Mouse (Mus musculus) thymus, postnatal 0 days (tissue): ENCODE data around the gene Haus3. TPM values are rescaled to one million over a fixed set of nuclear protein-coding genes. Genes with fewer than 3 reads are reported as not detected.
A peak's percentile ranks its signal among the peaks of the same experiment; 100 is the strongest.

Experiments
- DNase-seq: peaks from one replicate; pipeline ENCODE4 v3.0.0-alpha.2; 2015; ENCODE audit warnings: low spot score
- polyA plus RNA-seq: library from polyadenylated mRNA; unstranded; fragments of >200 nt; fragmentation: Nextera tagmentation; extraction: Ambion mirVana; gene quantifications from 2 replicates; pipeline ENCODE4 v1.2.1, GENCODE M21; 2015

The Haus3 gene
- polyA plus RNA-seq, result 67.1 and 68.3 TPM in 2 replicates

DNA sequence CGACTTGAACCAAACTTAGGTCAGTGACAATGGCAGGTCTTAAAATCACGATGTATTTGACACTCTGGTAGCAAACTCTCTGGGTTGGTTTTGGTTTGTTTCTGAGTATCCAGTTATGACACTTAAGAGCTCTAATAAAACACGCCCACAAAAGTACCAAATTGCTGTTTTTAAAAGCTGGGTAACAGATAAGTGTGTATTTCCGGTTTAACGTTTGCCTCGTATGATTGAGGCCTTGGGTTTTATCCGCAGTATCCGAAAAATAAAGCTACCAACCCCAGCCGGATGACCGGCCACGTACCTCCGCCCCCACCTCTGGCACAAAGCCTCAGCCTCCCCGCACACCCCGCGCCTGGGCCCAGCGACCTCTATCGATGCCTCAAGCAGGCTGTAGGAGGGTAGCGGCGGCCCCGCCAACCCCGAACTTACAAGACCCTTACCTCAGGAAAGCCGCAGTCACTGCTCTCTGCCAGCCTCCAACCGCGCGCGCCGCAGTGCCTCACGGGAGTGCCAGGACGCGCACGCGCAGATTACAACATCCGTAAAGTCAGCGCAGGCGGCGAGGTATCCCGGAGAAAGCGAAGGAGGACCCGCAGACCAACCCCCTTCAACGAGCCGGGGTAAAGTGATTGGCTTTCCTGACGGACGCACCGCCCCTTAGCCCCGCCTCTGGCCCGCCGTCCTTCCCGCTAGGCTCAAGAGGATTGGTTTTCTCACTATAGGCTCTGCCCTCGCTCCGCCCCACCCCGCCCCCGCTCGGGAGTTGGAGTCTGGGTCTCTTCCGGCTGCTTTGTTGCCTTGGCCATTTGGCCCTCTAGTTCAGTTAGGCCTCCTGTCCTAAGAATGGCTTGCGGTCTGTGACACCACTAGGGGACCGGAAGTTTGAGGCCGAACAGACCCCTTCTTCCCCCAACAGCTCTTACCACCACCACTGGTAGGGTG lies at the start of gene Haus3, which contains the start of gene Poln:
Gene Haus3 (minus strand): TSS at position 578 of the 942 bp plus-strand sequence.
Gene Poln (minus strand): TSS at position 499 of the 942 bp plus-strand sequence.
- peak; percentile 99 for DNase-seq

DNA sequence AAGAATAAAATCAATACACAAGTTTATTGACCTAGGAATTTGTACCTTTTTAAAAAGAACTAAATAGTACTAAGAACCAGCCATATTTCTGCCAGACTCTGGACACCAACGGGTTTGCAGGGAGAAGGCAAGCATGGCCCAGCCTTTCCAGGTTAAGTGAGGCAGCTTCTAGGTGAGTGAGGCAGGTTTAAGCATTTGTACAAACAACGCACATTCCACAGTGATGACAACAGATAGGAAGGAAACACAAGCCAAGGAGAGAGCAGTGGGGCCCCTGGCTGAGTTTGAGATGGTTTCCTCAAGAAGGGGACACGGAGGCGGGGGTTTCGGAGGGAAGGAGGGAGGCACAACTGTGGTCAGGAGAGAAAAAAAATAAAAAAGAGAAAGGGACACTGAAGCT lies 49.3 kb upstream of the Haus3 start:
- no peak for DNase-seq

DNA sequence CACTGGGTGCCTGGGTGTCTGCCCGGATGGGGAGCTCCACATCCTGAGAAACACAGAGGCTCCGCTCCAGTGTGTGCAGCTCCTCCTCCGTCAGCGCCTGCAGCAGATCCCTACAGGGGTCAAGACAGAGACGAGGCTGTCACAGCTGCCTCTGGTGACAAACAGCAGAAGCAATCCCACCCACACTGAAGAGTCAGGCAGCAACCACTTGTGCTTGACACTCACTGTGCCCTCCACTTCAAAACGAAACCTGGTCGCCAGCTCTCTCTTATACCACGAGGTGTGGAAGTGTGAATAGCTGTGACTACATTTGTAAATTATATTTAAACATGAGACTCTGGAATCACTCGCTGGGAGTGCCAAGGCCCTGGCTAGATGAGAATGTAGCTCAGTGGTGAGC lies 48.4 kb upstream of the Haus3 start:
- DNase-seq, result no peak

DNA sequence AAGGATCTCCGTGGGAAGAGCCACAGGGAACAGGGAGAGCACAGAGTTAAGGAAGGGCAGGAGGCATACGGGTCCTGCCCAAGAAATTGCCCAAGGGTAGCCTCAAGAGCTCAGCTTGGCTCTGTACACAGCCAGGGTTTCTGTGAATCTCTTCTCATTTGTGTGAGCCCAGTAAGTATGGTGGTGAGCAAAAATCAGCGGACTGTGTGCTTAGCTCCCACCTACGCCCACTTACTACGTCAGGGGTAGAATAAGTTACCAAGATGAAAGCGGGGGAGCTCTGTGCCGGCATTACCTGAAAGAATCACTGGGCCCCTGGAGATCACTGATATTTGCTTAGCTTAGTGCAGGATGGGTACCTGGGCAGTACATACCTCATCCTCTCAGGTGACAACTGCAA lies 46.7 kb upstream of the Haus3 start:
- DNase-seq, result no peak

DNA sequence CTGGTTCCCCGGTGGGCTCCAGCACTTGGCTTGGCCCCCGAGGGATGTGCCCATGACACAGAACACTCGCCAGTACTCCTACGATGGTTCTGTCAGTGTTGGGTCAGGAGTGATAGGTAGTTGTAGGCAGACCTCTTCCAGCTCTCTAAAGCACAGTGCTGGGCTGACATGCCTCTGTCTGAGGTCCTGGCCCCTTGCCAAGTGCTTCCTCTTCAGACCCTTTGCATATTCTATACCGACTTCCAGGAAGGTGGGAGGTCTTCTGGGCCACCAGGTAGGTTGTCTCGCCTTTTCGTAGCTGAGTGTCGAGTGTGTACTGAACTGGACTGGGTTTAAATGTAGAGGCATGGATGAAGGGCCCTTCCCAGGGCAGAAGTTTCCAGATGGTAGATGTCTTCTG lies 44.3 kb upstream of the Haus3 start:
- no peak for DNase-seq

DNA sequence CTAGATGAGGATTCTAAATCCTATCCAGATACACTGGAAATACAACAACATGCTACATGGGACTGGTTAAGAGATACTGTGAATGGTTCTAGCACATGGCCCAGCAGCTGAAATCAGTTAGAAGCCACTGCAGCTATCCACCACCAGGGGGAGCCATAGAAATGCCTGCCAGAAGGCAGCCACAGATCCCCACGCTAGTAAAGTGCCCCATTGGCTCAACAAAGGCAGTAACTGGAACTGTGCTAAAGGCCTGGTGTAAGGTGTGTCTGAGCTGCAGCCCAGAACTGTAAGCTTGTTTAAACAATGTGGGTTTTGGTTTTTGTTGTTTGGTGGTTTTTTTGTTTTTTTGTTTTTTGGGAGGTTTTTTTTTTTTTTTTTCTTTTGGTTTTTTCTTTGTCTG lies 41.0 kb upstream of the Haus3 start:
- DNase-seq, result peak; percentile 90

DNA sequence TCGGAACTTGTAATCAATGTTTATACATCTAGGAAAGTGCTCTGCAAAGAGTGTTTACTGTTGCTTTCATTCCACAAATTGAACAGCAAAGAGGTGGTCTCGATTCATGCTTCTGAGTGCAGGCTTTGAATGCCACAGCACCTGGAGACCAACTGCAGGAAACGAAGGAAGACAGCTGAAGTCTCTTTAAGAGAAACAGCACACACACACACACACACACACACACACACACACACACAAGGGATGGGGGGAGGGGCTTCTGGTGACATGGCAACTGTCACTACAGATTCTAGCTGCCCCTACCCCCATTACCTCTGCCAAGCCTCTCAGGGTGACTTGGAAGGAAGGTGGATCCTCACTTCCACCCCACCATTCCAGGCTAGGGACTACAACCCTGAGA lies 38.2 kb upstream of the Haus3 start:
- DNase-seq, result peak; percentile 88

DNA sequence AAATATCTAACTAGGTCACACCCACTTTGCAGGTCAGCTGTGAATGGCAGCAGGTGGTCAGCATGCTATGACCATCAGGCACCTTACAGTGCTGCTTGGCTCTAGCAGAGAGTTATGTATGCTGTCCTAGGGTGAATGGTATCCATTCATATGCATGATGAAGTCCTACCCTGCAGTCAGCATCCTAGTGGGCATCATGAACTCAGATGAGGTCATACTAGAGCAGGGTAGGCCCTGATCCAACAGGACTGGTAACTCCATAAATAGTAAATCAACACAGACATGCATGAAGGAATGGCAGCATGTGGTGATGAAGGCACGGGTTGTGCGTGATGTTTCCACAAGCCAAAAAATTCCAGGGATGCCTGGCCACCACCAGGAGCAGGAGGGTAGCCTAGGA lies 36.5 kb upstream of the Haus3 start:
- no peak for DNase-seq

DNA sequence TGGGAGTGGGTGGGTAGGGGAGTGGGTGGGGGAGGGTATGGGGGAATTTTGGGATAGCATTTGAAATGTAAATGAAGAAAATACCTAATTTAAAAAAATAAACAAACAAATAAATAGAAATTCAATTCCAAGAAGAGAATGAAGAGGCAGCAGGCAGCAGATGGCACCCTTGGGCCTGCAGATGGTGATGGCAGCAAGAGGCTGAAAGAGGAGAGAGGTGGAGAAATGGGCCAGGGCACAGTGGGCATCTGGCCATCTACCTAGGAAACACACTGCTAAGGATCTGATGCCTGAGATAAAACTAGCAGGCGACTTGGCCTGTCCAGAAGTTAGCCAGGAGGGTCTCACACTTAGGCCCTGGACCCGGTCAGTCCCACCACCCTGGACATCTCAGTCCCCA lies 35.6 kb upstream of the Haus3 start:
- no peak for DNase-seq

DNA sequence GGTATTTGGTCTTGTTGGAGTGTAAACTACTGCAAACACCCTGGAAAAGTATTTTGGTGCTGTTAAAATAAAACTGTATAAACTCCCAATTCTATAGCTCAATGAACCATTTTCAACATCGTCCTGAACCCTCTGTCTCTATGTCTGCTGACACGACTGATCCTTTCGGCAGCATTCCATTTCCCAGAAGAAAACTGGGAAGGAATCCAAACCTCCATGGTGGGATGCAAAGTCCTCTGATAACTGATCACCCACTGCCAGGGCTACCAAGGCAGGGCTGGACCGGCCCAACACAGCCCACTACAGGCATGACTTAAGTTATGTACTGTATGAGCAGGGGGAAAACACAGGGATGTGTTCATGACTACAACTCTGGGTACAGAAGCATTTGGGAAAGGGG lies 32.7 kb upstream of the Haus3 start:
- DNase-seq, result no peak

DNA sequence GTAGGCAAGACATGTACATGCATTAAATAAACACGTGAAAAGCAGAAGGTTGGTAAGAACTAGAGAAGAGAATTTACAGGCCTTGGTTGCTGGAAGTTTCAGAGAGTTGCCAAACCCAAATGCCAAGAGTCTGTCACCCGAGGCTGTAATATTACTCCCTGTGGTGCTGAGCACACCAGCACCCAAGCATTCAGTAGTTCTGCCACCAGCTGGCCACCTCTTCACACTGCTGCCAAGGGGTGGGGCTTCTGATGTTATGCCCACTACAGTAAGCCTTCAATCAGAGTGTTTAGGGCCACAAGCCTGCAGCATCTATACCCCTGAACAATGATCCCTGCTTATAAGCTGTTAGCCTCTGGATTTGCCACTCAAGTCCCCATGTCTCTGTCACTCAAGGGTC lies 32.1 kb upstream of the Haus3 start:
- peak; percentile 60 for DNase-seq

DNA sequence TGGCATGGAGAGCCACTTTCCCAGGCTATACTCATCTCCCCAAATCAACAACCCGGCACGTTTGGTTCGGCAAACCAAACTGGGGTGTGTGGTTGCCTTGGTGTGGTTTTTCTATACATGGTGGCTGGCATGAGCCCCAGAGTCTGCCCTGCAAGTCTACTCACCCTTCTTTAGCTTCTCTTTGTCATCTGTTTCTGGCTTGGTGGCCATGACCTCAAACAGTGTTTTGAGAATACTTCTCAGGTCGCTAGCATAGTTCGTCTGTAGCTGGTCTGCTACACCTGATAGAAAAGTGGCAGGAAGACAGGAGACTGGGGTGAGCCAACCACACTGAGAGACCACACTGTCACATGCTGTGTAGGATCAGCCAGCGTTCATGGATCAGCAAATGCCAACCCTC lies 29.3 kb upstream of the Haus3 start:
- DNase-seq, result peak; percentile 52

DNA sequence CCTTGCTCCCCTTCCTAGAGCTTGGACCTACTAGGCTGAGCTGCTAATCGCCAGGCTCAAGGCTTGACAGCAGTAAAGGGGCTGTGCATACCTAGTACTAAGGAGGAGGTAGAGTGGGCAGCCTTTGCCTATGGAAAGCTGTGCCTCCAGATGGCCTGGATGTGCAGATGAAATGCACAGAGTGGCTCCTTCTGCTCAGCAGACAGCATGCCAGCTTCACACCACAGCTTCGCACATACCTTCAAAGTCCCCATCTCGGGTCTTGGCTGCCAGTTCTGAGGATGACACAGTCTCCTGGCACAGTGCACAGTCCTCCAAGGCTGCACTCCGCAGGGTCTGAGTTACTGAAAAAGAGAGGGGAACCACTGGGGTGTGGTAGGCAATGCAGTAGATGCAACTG lies 27.9 kb upstream of the Haus3 start:
- peak; percentile 32 for DNase-seq

DNA sequence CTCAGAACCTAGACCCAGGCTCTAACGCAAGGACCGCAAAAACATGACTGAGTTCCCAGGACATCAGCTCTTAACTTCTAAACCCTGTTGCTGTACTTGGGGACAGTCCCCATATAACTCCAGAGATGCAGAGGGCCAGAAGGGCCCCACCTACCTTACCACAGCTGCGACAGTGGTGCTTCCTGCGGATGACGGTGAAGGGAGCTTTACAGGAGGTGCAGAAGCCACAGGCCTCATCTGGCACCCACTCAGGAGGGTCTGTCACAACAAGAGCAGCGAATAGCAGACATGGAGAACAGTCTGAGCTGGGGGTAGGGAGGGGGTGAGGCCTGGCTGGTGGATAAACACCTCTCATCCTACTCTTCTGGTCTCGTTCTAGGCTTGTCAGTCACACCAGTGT lies 27.1 kb upstream of the Haus3 start:
- peak; percentile 95 for DNase-seq

DNA sequence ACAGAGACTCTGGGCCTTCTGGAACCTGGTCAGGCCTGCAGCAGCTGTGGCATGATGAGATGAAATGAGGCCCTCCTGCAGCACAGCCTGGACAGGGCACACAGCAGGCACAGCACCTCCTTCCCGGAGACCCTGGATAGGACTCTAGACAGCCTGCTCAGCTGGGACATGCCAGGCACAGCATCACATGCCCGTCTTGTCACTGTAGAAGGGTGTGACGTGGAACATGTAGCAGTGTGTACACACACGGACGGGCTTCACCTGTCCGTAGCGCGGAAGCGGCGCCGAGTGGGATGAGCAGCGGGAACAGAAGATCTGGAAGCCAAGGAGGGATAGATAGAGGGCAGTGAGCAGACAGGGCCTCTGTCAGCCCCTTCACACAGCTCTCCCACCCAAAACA lies 26.5 kb upstream of the Haus3 start:
- DNase-seq, result no peak

DNA sequence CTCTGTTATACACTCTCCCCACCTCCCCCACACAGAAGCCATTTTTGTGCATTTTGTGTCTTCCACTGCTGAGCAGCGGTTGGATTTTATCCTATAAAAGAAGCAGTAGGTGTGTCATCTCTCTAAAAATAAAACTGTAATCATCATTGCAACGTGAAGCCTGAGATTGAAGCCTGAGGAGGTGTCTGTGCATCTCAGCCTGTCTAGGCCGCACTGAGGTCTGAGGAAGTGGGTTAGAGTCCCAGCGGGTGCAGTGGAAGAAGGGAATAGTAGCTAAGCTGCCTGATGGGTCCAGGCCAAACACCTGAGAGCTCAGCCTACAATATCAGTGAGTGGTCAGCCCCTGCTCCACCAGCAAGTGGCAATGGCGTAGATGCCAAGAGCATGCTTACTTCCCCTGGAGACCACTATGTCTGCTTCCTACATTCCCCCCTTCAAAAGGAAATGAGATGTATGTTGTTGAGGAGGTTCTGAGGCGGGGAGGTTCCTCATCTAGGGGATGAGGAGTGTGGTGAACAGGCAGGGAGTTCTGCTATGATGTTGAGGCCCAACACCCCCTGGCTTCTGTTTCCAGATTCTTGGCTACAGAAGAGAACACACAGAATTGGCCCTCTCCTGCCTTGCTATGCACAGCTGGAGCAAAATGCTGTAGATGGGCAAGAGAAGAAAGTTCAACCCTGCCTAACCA lies 25.8 kb upstream of the Haus3 start:
- DNase-seq, result peak; percentile 48

DNA sequence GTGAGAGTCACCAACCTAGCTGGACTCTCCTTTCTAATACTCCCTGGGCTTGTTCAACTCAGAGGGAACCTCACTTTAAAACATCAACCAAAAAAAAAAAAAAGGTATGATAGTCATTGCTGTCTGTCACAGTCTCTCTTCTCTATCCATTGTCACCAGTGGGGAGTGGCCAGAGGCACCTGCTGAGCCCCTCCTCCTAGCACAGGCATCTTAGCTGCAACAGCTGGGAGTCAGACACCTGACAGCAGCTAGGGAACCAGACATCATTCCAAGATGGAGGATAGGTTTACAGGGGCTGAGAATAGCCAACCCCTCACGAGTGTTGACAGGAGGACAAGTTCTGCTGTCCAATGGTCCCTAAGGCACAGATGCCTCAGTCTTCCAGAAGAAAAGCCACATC lies 25.1 kb upstream of the Haus3 start:
- DNase-seq, result peak; percentile 43

DNA sequence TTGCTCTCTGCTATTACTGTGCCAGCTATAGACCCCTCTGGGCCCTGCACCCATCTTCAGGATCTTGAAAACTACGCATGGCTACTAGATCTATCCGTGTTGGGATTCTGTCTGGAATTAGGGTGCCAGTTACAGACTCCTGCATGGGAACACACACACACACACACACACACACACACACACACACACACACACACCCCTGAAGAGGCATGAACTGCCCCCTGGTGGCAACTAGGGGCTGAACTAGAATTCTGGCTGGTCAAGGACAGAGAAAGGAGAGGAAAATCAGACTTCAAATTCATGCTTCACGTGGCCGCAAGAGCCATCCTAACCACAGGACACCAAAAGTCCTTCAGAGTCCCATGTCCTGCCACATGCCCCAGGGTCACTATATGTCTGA lies 22.5 kb upstream of the Haus3 start:
- DNase-seq, result no peak

DNA sequence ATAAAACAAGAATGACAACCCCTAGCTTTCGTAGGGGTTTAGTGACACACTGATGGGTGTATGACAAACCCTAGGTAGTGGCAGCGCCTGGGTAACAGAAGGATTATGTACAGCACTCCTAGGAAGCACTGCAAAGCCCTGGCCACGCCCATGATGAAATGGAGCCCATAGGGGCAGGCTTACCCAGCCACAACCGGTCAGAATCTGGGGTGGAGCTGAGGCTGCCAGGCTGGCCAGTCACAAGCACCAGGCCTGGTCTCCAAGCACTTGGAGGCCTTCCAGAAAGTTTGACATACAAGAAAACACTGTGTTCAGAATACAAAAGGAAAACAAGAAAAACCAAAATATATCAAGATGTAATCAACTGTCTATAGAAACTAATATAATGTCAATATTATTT lies 21.7 kb upstream of the Haus3 start:
- no peak for DNase-seq

DNA sequence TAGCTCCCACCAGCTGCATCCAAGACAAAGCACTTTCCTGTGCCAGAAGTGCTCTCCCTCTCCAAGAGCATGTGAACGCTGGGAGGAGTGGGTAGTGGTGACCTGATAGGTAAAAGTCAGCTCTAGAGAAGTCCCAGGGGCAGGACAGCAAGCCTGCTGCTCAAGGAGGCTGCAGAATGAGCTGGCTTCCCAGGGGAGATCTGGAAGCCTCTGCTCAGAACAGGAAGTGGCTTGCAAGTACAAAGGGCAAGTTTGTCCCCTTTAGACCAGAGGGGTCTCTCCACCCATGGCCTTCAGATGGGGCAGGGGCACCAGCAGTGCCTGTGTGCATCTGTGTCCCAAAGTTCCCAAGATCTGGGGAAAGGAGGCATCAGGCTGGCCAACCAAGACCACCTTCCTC lies 20.2 kb upstream of the Haus3 start:
- no peak for DNase-seq

DNA sequence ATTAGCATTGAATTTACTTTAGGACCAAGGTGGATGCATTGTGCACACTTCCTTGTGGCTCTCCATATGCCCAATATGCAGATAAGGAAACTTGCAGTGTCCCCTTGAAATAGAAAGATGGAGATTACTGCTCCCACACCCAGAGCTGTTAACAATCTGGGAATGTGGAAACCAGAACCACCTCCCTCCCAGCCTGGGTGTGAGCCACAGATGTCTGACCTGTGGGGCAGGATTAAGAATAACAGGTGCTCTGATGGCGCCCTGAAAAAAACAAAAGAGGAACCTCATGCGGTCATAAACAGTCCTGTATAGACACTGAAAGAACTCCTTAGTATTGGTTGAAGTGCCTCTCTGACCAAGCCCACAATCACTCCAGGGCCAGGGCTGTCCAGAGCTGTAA lies 19.5 kb upstream of the Haus3 start:
- DNase-seq, result no peak

DNA sequence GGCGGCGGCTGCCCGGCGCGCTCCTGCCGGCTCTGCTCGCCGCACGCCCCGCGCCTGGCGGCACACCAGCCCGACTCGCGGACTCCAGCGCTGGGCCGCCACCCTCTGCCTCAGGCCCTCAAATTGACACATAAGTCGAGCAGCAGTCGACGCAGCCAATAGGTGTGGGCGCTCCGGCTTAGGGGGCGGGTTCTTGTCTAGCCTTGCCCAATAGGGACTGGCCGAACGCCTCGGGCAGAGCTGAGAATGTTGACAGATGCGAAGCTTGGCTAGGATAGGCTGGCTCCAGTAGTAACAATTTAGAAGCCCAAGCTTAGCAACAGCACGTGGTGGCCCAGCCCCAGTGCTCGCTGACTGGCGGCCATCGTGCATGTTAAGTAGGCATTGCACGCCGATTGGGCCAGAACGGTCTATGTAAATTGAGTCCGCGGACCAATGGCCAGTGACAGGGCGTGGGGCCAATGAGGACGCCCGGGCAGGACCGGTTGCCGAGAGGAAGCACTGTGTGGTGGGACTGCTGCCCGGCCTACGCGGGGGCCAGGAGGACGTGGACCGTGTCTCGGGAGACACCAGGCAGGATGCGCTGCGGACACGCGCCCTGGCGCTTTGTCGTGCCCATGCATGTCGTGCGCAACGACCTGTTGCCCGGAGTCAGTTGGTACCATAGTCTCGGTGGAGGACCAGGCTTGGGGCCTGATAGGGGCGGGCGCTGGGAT lies 18.4 kb upstream of the Haus3 start, which contains the start of gene Mxd4:
Gene Mxd4 (minus strand): TSS at position 120 of the 716 bp plus-strand sequence.
- DNase-seq, result peak; percentile 99
